Mouse (Mus musculus): Measurements from ENCODE around the gene Fzr1. TPM values are rescaled to one million over a fixed set of nuclear protein-coding genes. Genes with fewer than 3 reads are reported as not detected.

Gene Fzr1
- total RNA-seq, 2 experiments from 2014 or later = 35.1 to 35.2 TPM

DNA sequence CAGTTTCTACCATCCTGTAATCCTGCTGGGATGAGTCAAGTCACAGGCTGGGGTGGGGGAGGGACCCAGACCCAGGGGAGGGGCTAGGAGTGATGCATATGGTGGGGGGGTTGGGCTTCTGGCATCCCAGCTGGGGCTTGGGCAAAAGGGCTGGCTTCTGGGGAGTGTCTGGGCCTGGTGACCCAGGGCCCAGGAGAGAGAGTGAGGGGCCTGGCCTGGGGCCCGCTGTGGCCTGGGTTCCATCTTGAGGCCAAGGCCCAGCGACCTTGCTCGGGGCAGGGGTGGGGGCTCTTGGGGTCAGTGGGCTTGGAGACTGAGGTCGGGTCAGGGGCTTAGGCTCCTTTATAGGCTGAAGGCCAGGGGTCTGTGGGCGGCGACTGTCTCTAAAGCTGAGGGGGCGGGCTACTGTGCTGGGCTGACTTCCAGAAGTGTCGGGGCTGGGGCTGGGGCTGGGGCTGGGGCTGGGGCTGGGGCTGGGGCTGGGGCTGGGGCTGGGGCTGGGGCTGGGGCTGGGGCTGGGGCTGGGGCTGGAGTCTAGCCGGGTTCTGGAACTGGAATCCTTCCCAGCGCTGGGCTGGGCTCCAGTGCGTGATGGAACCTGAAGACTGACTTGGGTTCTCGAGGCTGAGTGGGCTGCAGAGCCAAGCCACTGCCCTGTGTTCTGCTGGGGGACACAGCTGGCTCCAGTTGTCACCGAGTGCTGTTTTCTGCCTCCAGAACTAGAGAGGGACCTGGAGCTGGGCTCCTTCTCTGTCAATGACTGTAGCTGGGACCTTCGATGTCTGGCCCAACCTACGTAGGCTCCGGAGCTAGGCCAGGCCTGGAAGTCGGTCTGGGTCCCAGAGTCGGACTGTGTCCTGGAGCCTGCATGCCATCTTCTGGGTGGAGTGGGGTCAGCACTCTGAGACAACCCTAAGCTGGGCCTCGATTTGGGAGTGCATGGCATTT is 42.6 kb downstream of the Fzr1 start:
- DNase-seq (ENCODE audit: low spot score in 2 of 2) = no peak

DNA sequence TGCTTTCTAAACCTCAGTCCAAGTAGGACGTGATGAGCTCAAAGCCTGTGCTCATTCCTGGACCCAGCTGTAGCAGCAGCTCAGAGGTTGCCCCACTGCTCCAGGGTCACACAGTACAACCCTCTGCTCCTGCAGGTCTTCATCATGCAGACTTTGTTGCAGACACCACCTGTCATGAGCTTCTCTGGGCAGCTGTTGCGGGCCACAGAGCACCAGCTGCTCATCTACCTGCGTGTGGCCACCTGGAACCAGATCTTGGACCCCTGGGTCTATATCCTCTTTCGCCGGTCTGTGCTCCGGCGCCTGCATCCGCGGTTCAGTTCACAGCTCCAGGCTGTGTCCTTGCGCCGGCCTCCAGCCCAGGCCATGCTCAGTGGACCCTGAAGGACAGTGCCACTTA is 44.0 kb downstream of the Fzr1 start:
- no peak for DNase-seq (ENCODE audit: low spot score in 2 of 2)

DNA sequence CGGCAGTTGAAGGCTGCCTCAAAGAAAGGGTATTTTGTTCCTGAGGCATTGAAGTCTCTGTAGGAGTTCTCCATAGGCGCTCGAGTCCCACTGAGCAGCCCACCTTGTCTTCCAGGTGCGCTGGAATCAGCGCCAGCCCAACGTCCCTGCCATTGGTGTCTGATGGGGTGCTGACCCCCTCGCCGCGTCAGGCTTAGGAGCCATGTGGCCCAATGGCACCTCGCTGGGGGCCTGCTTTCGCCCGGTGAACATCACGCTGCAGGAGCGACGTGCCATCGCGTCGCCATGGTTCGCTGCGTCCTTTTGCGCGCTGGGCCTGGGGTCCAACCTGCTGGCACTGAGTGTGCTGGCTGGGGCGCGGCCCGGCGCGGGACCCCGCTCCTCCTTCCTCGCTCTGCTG is 46.0 kb downstream of the Fzr1 start:
- DNase-seq (ENCODE audit: low spot score in 2 of 2) = no peak

DNA sequence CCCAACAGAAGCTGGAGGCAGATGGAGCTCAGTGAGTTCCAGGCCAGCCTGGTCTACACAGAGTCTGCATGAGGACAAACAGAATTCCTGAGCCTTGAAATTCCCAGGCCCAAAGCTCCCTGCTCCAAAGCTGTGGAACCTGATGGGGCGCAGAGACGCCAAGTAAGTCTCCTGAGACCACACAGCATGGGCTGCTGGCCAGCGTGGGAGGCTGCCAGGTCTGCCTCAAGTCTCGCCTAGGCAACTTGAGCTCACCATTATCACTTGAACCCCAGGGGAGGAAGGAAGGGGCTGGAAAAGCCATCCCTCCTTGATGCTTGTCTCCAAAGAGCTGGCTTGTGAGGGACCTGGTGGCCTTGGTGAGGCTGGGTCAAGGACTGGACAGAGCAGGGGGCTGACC is 48.3 kb downstream of the Fzr1 start:
- DNase-seq (ENCODE audit: low spot score in 2 of 2) = no peak

DNA sequence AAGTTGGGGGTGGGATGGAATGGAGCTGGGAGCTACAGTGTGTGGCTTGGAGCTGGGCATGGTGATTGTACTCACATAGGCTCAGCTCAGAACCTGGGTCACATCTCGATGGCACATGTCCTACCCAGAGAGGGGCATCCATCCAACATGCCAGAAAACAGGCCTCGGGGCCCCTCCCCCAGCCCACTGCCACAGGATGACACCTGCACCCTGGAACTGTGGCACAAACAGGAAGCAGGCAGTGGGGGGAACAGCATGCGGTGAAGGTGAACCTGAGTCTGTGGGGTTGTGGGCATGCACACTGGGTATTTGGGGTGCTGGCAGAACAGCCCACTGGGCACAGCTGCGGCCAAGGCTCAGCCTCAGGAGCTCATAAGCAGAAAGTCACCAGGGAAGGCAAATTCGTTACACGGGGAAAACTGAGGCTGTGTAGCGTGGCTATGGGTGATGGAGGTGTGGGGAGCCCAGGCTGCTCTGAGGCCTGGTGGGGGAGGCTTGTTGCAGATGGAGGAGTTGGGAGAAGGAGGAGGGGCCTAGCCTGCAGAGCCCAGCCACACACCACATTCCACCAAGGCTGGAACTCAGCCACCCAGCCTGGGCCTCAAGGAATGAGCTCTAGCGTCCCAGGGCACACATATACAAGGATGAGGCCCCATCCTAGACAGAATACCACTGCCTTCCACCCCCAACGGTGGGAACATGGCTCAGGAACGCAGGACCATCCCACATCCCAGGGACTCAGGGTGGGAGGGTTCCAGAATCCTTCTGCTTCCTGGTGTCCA is 48.9 kb downstream of the Fzr1 start:
- DNase-seq (ENCODE audit: low spot score in 2 of 2) = no peak

DNA sequence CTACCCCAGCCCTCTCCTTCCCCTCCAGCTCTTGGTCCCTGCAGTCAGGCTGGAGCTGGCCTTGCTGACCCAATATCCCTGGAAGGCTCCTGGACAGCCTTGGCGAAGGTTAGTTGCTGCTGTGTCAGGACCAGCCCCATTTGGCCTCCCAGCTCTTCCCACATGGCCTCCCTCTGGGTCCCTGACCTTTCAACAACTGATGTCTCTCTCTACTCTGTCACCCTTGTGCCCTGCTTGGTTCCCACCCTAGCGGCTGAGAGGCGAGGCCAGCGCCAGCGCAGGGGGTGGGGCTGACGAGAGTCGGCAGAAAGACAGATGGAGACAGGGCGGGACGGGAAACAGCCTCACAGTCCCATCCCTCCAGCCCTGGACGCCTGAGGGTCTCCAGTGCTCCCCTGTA is 49.9 kb downstream of the Fzr1 start, which contains the start of gene Tbxa2r:
TSS of gene Tbxa2r (plus strand) at position 346 of the 400 bp plus-strand sequence.
- peak; percentile 72 to 74 for DNase-seq (ENCODE audit: low spot score in 2 of 2)

DNA sequence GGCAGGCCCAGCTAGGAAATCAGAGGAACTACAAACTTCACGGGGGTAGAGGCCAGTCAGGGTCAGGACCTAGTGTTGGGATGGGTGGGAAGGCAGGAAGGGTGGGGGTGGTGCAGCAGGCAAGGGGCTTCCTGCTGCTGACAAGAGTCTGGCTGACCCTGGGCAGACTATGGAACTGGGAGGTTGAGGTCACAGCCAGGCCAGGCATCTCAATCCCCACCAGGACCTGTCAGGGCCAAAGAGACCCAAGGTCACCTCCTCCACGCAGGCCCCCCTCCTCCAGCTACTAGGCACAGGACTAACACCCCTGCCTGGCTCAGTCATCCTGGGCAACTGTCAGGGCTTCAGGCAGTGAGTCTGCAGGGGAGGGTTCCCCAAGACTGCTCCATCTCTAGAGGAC is 50.4 kb downstream of the Fzr1 start:
- DNase-seq (ENCODE audit: low spot score in 2 of 2) = peak in 1 of 2 experiments; percentile 60

DNA sequence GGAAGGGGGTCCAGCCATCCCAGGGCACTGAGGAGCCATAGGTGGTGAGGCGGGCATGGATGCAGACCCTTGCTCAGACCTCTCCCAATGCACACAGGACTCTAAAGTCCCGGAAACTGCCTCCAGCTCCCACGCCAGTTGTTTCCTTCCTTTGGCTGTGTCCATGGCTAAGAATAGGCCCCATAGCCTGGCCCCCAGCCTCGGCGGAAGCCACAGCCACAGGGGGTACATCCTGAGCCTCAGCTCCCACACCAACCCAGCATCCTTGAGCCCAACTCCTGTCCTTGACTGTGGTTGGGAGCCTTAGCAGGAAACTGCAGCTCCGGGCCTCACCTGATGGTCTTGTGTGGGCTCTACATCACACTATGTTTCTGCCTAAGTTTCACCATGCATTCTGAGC is 51.5 kb downstream of the Fzr1 start:
- DNase-seq (ENCODE audit: low spot score in 2 of 2) = no peak

DNA sequence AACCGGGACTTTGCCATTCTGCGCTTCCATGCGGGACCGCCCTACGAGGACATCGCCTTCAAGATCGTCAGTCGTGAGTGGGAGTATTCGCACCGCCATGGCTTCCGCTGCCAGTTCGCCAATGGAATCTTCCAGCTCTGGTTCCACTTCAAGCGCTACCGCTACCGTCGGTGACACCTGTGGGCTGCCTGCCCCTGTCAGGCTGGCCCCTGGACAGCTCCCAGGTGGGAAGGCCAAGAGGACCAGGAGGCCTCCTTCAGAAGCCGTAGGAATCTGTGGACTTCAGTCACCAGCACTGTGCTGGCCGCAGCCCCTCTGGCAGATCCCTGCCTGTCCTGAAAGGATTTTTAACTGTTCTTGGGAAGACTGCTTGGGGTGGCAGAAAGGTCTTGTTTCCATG is 52.5 kb downstream of the Fzr1 start:
- DNase-seq (ENCODE audit: low spot score in 2 of 2) = no peak

DNA sequence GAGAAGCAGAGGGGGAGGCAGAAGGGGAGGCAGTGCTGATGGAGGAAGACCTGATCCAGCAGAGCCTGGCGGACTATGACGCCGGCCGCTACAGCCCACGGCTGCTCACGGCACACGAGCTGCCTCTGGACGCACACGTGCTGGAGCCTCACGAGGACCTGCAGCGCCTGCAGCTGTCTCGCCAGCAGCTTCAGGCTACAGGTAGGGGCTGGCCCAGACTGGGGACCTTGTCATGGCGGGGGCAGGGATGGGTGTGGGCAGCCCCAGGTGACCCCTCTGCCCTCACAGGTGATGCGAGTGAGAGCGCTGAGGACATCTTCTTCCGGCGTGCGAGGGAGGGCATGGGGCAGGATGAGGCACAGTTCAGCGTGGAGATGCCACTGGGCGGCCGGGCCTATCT is 53.1 kb downstream of the Fzr1 start:
- no peak for DNase-seq (ENCODE audit: low spot score in 2 of 2)

DNA sequence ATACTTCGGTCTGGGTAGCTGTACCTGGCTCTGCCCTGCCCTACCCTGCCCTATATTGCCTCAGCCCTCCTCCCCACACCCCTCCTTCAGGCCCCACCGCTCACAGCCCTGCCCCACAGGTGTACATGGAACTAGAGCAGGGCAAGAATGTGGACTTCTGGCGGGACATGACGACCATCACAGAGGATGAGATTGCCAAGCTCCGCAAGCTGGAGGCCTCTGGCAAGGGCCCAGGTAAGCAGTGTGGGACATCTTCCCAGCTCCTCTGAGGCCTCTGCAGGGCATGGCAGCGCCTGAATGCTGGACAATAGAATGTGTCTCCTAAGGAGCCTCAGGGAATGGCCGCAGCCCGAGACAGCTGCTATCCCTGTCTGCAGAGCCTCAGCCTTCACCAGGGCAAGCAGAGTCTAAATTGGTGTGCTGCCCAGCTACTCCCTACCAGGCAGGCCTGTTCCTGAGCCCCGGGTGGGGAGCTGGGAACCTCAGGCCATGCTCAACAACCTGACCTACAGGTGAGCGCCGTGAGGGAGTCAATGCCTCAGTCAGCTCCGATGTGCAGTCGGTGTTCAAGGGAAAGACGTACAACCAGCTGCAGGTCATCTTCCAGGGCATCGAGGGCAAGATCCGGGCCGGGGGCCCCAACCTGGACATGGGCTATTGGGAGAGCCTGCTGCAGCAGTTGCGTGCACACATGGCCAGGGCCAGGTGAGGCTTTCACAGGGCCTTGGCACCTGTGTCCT is 54.4 kb downstream of the Fzr1 start:
- no peak for DNase-seq (ENCODE audit: low spot score in 2 of 2)

DNA sequence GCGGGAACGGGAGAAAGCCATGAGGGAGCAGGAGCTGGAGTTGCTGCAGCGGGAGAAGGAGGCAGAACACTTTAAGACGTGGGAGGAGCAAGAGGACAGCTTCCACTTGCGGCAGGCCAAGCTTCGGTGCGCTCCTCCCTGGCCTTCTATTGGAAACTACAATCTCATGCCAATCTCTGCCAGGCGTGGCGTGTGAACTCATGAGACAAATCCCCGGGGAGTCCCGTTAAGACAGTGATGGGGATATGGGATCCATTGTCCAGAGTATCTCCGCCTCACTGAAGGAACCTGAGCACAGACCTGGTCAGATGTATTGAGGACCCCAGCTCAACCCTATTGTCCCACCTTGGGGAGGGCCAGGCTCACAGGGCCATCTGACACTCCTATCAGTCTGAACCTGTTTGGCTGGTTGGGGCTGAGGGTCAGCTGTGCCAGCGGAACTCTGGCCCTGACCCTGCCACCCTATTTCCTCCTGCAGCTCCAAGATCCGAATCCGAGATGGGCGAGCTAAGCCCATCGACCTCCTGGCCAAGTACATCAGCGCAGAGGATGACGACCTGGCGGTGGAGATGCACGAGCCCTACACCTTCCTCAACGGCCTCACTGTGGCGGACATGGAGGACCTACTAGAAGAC is 55.1 kb downstream of the Fzr1 start:
- no peak for DNase-seq (ENCODE audit: low spot score in 2 of 2)

DNA sequence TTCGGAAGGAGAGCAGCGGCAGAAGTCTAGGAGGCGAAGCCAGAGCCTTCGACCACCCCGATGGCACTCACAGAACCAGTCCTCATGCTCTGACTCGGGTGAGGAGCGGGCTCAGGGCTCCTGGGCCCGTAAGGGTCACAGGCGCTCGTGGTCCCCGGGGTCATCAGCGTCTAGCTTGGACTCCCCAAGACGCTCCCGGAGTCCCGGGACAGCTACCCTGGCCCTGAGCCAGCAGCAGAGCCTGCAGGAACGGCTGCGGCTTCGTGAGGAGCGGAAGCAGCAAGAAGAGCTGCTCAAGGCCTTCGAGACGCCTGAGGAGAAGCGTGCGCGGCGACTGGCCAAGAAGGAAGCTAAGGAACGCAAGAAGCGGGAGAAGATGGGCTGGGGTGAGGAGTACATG is 55.9 kb downstream of the Fzr1 start:
- DNase-seq (ENCODE audit: low spot score in 2 of 2) = no peak

DNA sequence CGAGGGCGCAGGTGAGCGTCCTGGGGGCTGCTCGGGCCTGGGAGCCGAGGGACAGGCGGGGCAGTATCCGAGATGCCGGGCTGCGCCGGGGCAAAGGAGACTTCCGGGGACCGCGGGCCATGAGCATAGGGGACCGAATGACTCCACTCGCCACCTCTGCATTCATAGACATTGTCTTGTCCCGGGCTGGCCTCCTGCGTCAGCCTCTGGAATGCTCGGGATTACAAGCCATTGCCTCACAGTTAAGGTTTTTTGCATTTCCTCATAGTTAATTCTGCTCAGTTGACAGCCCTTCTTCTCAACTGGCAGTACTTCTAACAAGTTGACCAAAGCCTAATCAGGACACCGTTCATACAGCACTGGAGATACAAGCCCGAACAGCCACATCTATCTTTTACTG is 56.9 kb downstream of the Fzr1 start:
- no peak for DNase-seq (ENCODE audit: low spot score in 2 of 2)

DNA sequence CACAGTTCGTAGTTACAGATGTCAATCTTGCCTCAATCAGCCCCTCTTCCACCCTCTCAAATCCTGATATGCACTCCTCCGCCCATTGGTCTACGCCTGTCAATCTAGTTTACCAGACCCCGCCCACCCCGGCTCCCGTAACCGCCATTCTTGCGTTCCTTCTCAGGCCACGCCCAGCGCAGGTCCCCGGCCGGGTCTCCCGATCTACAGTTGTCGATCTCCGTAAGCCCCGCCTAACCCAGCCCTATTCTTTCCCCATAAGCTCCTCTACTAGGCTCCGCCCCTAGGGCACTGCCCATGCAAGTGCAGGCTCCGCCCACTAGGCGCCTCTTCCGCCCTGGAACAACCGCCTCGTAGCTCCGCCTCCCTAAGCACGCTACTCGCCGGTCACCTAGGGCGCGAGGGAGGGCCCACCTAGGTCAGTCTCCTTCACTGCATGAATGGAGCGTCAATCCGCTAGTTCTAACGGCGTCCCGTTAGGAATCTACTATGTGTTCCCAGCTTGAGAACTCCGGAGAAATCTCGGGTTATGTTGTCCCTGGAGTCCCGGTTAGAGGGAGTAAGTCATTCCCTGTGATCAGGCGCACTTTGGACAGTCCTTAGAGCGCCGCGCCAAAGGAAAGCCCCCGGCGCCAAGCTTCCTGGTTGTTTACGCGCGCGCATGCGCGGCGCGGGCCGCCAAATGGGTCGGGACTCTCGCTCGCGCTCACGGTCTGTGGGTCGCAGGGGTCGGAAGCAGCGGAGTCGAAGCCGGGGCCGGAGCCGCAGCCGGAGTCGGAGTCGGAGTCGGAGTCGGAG is 57.6 kb downstream of the Fzr1 start, which contains the start of gene Cactin:
TSS of gene Cactin (plus strand) at position 554 of the 798 bp plus-strand sequence.
- DNase-seq (ENCODE audit: low spot score in 2 of 2) = peak; percentile 90 to 91

DNA sequence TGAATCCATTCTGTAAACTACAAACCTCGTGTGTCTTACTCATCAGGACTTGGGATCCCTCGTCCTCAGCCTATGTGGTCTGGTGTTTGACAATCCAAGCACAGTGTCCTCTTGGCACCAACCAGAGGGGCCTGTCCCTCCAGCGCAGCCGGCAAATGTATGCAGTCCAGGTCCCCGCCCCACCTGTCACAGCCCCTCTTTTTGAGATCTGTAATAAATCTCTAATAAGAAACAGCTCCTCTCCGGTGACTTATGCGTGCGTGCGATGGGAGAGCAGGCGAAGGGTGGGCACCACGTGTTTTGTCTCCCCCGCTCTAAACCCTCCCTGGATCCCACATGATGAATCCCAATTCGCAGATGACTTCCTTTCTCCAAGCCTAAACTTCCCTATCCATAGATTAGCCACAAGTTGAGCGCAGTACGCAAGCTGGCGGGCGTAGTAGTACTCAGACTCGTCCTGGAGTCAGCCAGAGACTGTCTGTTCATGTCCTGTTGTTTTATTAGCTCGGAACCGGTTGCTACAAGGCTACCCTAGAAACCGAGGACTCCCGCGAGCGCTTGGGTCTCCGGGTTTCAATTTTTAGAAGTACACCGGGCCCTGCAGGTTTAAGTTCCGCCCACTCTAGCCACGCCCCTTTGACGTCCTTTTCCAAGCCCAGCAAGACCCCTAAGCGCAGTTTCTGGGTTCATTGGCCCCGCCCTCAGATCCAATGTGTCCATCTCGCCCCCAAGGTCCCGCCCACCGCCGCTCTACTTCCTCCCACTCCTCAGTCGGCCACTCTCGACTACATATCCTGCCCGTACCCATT is 58.4 kb downstream of the Fzr1 start:
- peak; percentile 90 to 91 for DNase-seq (ENCODE audit: low spot score in 2 of 2)

DNA sequence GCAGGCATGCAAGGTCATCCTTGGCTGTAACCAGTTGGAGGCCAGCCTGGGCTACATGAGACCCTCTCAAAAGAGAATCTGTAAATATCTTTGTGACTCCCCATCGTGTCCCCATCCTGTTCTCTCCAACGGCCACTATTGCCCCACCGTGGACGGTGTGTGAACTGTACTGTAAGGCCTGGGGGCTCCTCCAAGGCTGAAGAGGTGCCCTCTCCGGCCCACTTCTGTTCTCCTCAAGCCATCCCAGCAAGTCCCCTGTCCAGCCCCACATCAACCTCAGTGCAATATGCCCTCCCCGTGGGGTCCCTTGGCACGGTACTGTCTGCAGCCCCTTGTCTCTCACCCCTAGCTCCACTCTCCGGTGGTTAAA is 59.0 kb downstream of the Fzr1 start:
- peak in 1 of 2 experiments; percentile 32 for DNase-seq (ENCODE audit: low spot score in 2 of 2)

DNA sequence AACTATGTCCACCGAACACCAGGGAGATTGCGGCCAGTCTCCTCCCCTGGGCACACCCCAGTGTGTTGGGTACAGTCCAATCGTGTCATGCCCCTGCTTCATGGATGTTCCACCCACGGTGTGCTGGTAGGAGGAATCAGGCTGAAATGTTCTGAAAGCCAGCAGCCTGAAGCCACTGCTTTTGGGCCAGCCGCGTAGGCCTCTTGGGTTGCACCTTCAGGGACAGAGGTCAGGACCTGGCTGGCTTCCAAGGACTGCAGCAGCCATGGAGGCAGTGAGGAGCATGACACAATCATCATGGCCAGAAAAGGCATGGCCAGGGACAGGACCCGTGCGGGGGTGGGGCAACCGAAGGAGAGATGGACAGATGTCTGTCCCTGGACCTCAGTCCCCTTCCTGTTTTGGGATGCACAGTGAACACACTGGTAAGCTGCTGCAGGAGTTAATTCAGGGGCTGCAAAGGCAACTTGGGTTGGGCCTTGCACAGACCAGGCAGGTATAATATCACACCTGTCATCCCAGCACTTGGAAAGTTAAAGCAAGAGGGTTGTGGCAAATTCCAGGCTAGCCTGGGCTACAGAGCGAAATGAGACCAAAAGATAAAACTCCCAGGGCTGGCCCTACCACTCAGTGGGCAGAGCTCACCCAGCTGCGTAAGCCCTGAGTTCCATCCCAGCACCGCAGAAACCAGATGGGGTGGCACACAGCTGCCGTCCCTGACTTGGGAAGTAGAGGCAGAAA is 59.6 kb downstream of the Fzr1 start:
- DNase-seq (ENCODE audit: low spot score in 2 of 2) = peak; percentile 67 to 68

All from adrenal gland, adult 18-20 months (tissue).